Comparison of ENCODE assay signal across 9 mouse cellular contexts in the genomic region with DNA sequence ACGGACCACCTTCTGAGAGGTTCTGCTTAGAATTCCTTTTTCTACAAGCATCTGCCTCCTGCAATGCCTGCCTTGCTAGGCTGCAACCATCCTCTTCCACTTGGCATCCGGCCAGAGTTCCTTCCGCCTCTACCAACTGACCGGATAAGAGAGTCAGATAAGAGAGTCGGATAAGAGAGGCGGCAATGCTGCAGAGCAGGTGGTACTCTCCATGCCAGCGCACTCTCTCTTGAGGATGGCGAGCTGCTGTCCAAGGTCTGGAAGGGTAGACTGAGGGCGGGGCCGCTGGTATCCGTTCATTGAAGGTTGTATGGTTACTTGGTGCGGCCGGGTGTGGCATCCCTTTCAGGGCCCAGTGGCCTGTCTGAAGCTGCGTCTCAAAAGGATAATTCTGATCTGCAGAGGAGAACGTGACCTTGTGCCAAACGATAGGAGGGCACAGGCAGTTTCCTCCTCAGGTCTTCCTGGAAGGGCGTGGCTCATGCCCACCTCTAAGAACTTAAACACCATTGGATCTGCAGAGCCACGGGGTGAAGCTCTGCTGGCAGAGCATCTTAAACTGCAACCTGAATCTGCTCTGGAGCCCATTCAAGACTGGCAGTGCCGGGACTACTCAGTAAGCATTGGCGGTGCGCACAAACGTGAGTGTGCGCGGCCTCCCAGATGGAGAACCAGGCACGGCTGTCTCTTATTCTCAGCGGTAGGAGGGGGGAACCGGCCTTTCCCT. TPM values are rescaled to one million over a fixed set of nuclear protein-coding genes. Genes with fewer than 3 reads are reported as not detected.
DNase-seq lines count a peak whose midpoint lies in the region; ATAC-seq lines count a peak whose summit lies in the region.
"Had no signal": no experiment of that assay in that cellular context is flagged by ENCODE, and none has a peak within 500 bp of the region (broad histone marks: within the 10 kb centered on the region; RNA-seq: fewer than 3 reads in every experiment).

No protein-coding gene starts in this region.

- peak overlapping the region; percentile 29 for H3K4me2 ChIP-seq in hindbrain, embryonic 13.5 days
- H3K4me2 ChIP-seq in forebrain, embryonic 14.5 days (ENCODE audit: low read length): peak overlapping the region; percentile 22
- peak overlapping the region; percentile 41 for H3K4me2 ChIP-seq in midbrain, embryonic 16.5 days (ENCODE audit: low read length)

- no peak overlapping the region for H3K4me3 ChIP-seq in hindbrain, embryonic 13.5 days
- H3K4me3 ChIP-seq in hindbrain, embryonic 10.5 days: no peak overlapping the region
- H3K4me3 ChIP-seq in forebrain, embryonic 14.5 days (ENCODE audit: low read depth, low read length): no peak overlapping the region
- no peak overlapping the region; the same call in 1 of the 2 replicates for H3K4me3 ChIP-seq in midbrain, embryonic 16.5 days (ENCODE audit: low read depth, low read length)

- H3K36me3 ChIP-seq in hindbrain, embryonic 13.5 days: peaks cover 22% of the 10 kb centered on the region
- H3K36me3 ChIP-seq in hindbrain, embryonic 10.5 days: peaks cover 12% of the 10 kb centered on the region
- H3K36me3 ChIP-seq in forebrain, embryonic 14.5 days (ENCODE audit: control insufficient read depth, insufficient read depth, low read length): peaks cover 14% of the 10 kb centered on the region
- peaks cover 13% of the 10 kb centered on the region for H3K36me3 ChIP-seq in midbrain, embryonic 16.5 days (ENCODE audit: control insufficient read depth, insufficient read depth, low read length)

- WGBS in hindbrain, embryonic 13.5 days: 59% methylated on average over 27 of the region's 27 CpGs
- 57% methylated on average over 27 of the region's 27 CpGs for WGBS in hindbrain, embryonic 10.5 days
- 52% methylated on average over 27 of the region's 27 CpGs for WGBS in forebrain, embryonic 14.5 days
- 59% methylated on average over 27 of the region's 27 CpGs for WGBS in midbrain, embryonic 16.5 days

- H3K9ac ChIP-seq in hindbrain, embryonic 13.5 days: 0 out of 2 replicates have a peak overlapping the region, but pooled peaks have one; percentile 39
- no peak overlapping the region for H3K9ac ChIP-seq in forebrain, embryonic 14.5 days (ENCODE audit: low read length)
- H3K9ac ChIP-seq in midbrain, embryonic 16.5 days (ENCODE audit: low read depth, low read length): 0 out of 2 replicates have a peak overlapping the region, but pooled peaks have one; percentile 50

- H3K9me3 ChIP-seq in hindbrain, embryonic 13.5 days: no peaks in the 10 kb centered on the region
- H3K9me3 ChIP-seq in hindbrain, embryonic 10.5 days: no peaks in the 10 kb centered on the region
- no peaks in the 10 kb centered on the region for H3K9me3 ChIP-seq in forebrain, embryonic 14.5 days (replicated peaks; ENCODE audit: control insufficient read depth, low read length)
- H3K9me3 ChIP-seq in midbrain, embryonic 16.5 days (replicated peaks; ENCODE audit: control insufficient read depth, low read length, poor library complexity, severe bottlenecking): no peaks in the 10 kb centered on the region

- no peak for DNase-seq in hindbrain, embryonic 10.5 days (ENCODE audit: low spot score)
- peak; percentile 59 for DNase-seq in ZHBTc4 (ENCODE audit: low read depth, low spot score)
- DNase-seq in forebrain, embryonic 14.5 days (ENCODE audit: low spot score): no peak
- DNase-seq in frontal cortex, postnatal 25 days (ENCODE audit: low spot score in 2 of 2): no peak

- peaks cover 14% of the 10 kb centered on the region for H3K4me1 ChIP-seq in hindbrain, embryonic 13.5 days (replicated peaks)
- peaks cover 10% of the 10 kb centered on the region; the same call in 1 of the 2 replicates for H3K4me1 ChIP-seq in hindbrain, embryonic 10.5 days (replicated peaks)
- peaks cover 3% of the 10 kb centered on the region; the same call in 1 of the 2 replicates for H3K4me1 ChIP-seq in forebrain, embryonic 14.5 days (ENCODE audit: control insufficient read depth, insufficient read depth, low read length)
- 0 out of 2 replicates have a peak, but pooled peaks cover 3% of the 10 kb centered on the region for H3K4me1 ChIP-seq in midbrain, embryonic 16.5 days (ENCODE audit: control insufficient read depth, insufficient read depth, low read length)

- 0 out of 2 replicates have a peak, but pooled peaks have one; percentile 28 for ATAC-seq in hindbrain, embryonic 13.5 days (ENCODE audit: low FRiP score)
- 0 out of 2 replicates have a peak, but pooled peaks have one; percentile 18 for ATAC-seq in forebrain, embryonic 14.5 days
- ATAC-seq in midbrain, embryonic 16.5 days: peak; percentile 29; the same call in 1 of the 2 replicates
- ATAC-seq in monocyte, adult 5-6 weeks (replicated peaks; ENCODE audit: insufficient number of reproducible peaks, low FRiP score, low TSS enrichment, poor library complexity, severe bottlenecking): no peak
- ATAC-seq: activated CD4-positive, CD25-positive, alpha-beta regulatory T cell, adult 4 months had no signal

- peak overlapping the region; percentile 46 for H3K27ac ChIP-seq in hindbrain, embryonic 13.5 days
- no peak overlapping the region for H3K27ac ChIP-seq in hindbrain, embryonic 10.5 days
- H3K27ac ChIP-seq in forebrain, embryonic 14.5 days (ENCODE audit: low read depth, low read length): no peak overlapping the region
- H3K27ac ChIP-seq in midbrain, embryonic 16.5 days (ENCODE audit: low read length): no peak overlapping the region

- H3K27me3 ChIP-seq in hindbrain, embryonic 13.5 days: 0 out of 2 replicates have a peak, but pooled peaks cover 9% of the 10 kb centered on the region
- peaks cover 16% of the 10 kb centered on the region for H3K27me3 ChIP-seq in hindbrain, embryonic 10.5 days (ENCODE audit: insufficient read depth, poor library complexity, severe bottlenecking)
- H3K27me3 ChIP-seq in forebrain, embryonic 14.5 days (replicated peaks; ENCODE audit: control insufficient read depth, insufficient read depth, low read length): no peaks in the 10 kb centered on the region
- H3K27me3 ChIP-seq in midbrain, embryonic 16.5 days (ENCODE audit: control insufficient read depth, insufficient read depth, low read depth, low read length): no peaks in the 10 kb centered on the region

RNA-seq across cellular contexts. Expression of gene Fitm2, which starts 13.7 kb away (rescaled TPM):
- polyA plus RNA-seq in hindbrain, embryonic 13.5 days (2015; fragmentation: Nextera tagmentation; extraction: Ambion mirVana): 14.0 and 14.1 TPM in 2 replicates
- 10.4 and 10.8 TPM in 2 replicates for polyA plus RNA-seq in hindbrain, embryonic 10.5 days (2016; fragmentation: Nextera tagmentation; extraction: Ambion mirVana)
- polyA plus RNA-seq in forebrain, embryonic 14.5 days (2014; fragmentation: Nextera tagmentation; extraction: Ambion mirVana): 8.6 and 10.4 TPM in 2 replicates
- 16.9 and 17.5 TPM in 2 replicates for polyA plus RNA-seq in midbrain, embryonic 16.5 days (2015; fragmentation: Nextera tagmentation; extraction: Ambion mirVana)
- 2.2 to 3.4 TPM (median 3.2 TPM) in 3 replicates for total RNA-seq in monocyte, adult 5-6 weeks (2017)

RNA-seq across cellular contexts. Expression of gene Gdap1l1, which starts 20.4 kb away (rescaled TPM):
- 121 and 129 TPM in 2 replicates for polyA plus RNA-seq in hindbrain, embryonic 13.5 days (2015; fragmentation: Nextera tagmentation; extraction: Ambion mirVana)
- 19.0 and 54.8 TPM in 2 replicates for polyA plus RNA-seq in hindbrain, embryonic 10.5 days (2016; fragmentation: Nextera tagmentation; extraction: Ambion mirVana)
- 107 and 113 TPM in 2 replicates for polyA plus RNA-seq in forebrain, embryonic 14.5 days (2014; fragmentation: Nextera tagmentation; extraction: Ambion mirVana)
- polyA plus RNA-seq in midbrain, embryonic 16.5 days (2015; fragmentation: Nextera tagmentation; extraction: Ambion mirVana): 145 and 148 TPM in 2 replicates
- total RNA-seq in monocyte, adult 5-6 weeks (2017): not detected in 3 replicates
- polyA plus RNA-seq: activated CD4-positive, CD25-positive, alpha-beta regulatory T cell, adult 4 months had no signal

RNA-seq across cellular contexts. Expression of gene R3hdml, which starts 33.4 kb away (rescaled TPM):
- not detected in 2 replicates for polyA plus RNA-seq in hindbrain, embryonic 13.5 days (2015; fragmentation: Nextera tagmentation; extraction: Ambion mirVana)
- polyA plus RNA-seq in hindbrain, embryonic 10.5 days (2016; fragmentation: Nextera tagmentation; extraction: Ambion mirVana): not detected in 2 replicates
- 0.40 TPM in 1 of 2 replicates, not detected in the other for polyA plus RNA-seq in forebrain, embryonic 14.5 days (2014; fragmentation: Nextera tagmentation; extraction: Ambion mirVana)
- polyA plus RNA-seq in midbrain, embryonic 16.5 days (2015; fragmentation: Nextera tagmentation; extraction: Ambion mirVana): 0.39 TPM in 1 of 2 replicates, not detected in the other
- not detected in 3 replicates for total RNA-seq in monocyte, adult 5-6 weeks (2017)
- polyA plus RNA-seq: activated CD4-positive, CD25-positive, alpha-beta regulatory T cell, adult 4 months; stomach, embryonic 14.5 days had no signal

RNA-seq across cellular contexts. Expression of gene Oser1, which starts 34.2 kb away (rescaled TPM):
- 75.0 and 76.2 TPM in 2 replicates for polyA plus RNA-seq in hindbrain, embryonic 13.5 days (2015; fragmentation: Nextera tagmentation; extraction: Ambion mirVana)
- polyA plus RNA-seq in hindbrain, embryonic 10.5 days (2016; fragmentation: Nextera tagmentation; extraction: Ambion mirVana): 89.2 and 93.3 TPM in 2 replicates
- polyA plus RNA-seq in forebrain, embryonic 14.5 days (2014; fragmentation: Nextera tagmentation; extraction: Ambion mirVana): 83.6 and 90.3 TPM in 2 replicates
- 75.8 and 80.0 TPM in 2 replicates for polyA plus RNA-seq in midbrain, embryonic 16.5 days (2015; fragmentation: Nextera tagmentation; extraction: Ambion mirVana)
- total RNA-seq in monocyte, adult 5-6 weeks (2017): 88.1 to 169 TPM (median 163 TPM) in 3 replicates

RNA-seq across cellular contexts. Expression of gene Hnf4a, which starts 47.9 kb away (rescaled TPM):
- 0.09 TPM in 1 of 2 replicates, not detected in the other for polyA plus RNA-seq in hindbrain, embryonic 13.5 days (2015; fragmentation: Nextera tagmentation; extraction: Ambion mirVana)
- not detected in 2 replicates for polyA plus RNA-seq in hindbrain, embryonic 10.5 days (2016; fragmentation: Nextera tagmentation; extraction: Ambion mirVana)
- polyA plus RNA-seq in forebrain, embryonic 14.5 days (2014; fragmentation: Nextera tagmentation; extraction: Ambion mirVana): not detected in 2 replicates
- not detected in 2 replicates for polyA plus RNA-seq in midbrain, embryonic 16.5 days (2015; fragmentation: Nextera tagmentation; extraction: Ambion mirVana)
- total RNA-seq in monocyte, adult 5-6 weeks (2017): not detected in 3 replicates
- polyA plus RNA-seq: activated CD4-positive, CD25-positive, alpha-beta regulatory T cell, adult 4 months had no signal
